Mouse (Mus musculus) embryonic facial prominence, embryonic 11.5 days (tissue): ENCODE measurements at regions not wholly inside any gene's neighbourhood (a gene's known extent, or its start where the extent isn't known, plus 50 kb on each side); places are given as distances from the start of the nearest gene placed in this dataset.

ENCODE experiments used
- ATAC-seq: fragments of 200-750 bp; cut with Nextera tagmentation; replicated peaks from 2 replicates; pipeline ENCODE4 v1.8.0; 2017; ENCODE audit warnings: low read depth; ENCODE audit not compliant: insufficient number of reproducible peaks, low FRiP score, low TSS enrichment
- DNase-seq: peaks from one replicate; pipeline ENCODE4 v3.0.0-alpha.2; 2015; ENCODE audit warnings: low spot score
- H3K27ac ChIP-seq: fragments of 300-500 bp; sonication (generic); replicated peaks from 2 replicates; pipeline ENCODE4 v1.5.1; 2014; ENCODE audit warnings: mild to moderate bottlenecking, low read depth, low read length, control low read depth
- H3K27me3 ChIP-seq: fragments of 300-500 bp; sonication (generic); 2 replicates; pipeline ENCODE4 v1.6.1; 2014; ENCODE audit warnings: mild to moderate bottlenecking, low read length, moderate library complexity, mixed read lengths; ENCODE audit not compliant: control insufficient read depth, insufficient read depth
- H3K36me3 ChIP-seq: fragments of 300-500 bp; sonication (generic); replicated peaks from 2 replicates; pipeline ENCODE4 v1.6.1; 2014; ENCODE audit warnings: low read depth, mild to moderate bottlenecking, low read length, moderate library complexity, mixed read lengths; ENCODE audit not compliant: control insufficient read depth, insufficient read depth
- H3K4me1 ChIP-seq: fragments of 300-500 bp; sonication (generic); 2 replicates; pipeline ENCODE4 v1.6.1; 2014; ENCODE audit warnings: low read length, mixed read lengths; ENCODE audit not compliant: control insufficient read depth, insufficient read depth
- H3K4me2 ChIP-seq: fragments of 300-500 bp; sonication (generic); 2 replicates; pipeline ENCODE4 v1.6.1; 2014; ENCODE audit warnings: low read depth, mild to moderate bottlenecking, control low read depth, low read length, moderate library complexity
- H3K4me3 ChIP-seq: fragments of 300-500 bp; sonication (generic); 2 replicates; pipeline ENCODE4 v1.5.1; 2014; ENCODE audit warnings: low read depth, low read length, control low read depth
- H3K9ac ChIP-seq: fragments of 300-500 bp; sonication (generic); replicated peaks from 2 replicates; pipeline ENCODE4 v1.6.1; 2014; ENCODE audit warnings: mild to moderate bottlenecking, control low read depth, low read length
- H3K9me3 ChIP-seq: fragments of 300-500 bp; sonication (generic); replicated peaks from 2 replicates; pipeline ENCODE4 v1.6.1; 2016; ENCODE audit warnings: mild to moderate bottlenecking, low read length, inconsistent platforms, mixed read lengths; ENCODE audit not compliant: control insufficient read depth
- WGBS: fragments of 180-500 bp; shearing (Covaris S2); extraction: QIAGEN DNeasy Blood & Tissue Kit; methylation state at CpG from one replicate; pipeline ENCODE4 v1.1.7; 2014; 5-methylcytosine and 5-hydroxymethylcytosine counted together

- peak; percentile 6 for DNase-seq
- Histone ChIP-seq H3K27me3 (no peaks in the 10 kb centered on the region), H3K27ac (no peak overlapping the region), H3K4me1 (no peaks in the 10 kb centered on the region), H3K4me2 (no peak overlapping the region), H3K36me3 (no peaks in the 10 kb centered on the region), H3K9me3 (no peaks in the 10 kb centered on the region), H3K4me3 (no peak overlapping the region), H3K9ac (no peak overlapping the region)
- WGBS: 15% methylated on average over 3 of the region's 3 CpGs
- peak; percentile 73; the same call in 1 of the 2 replicates for ATAC-seq
These were observed 1002.1 kb upstream of the Pou3f2 start for GRCm38 (mm10) chr4:23490224-23490623.

- DNase-seq (peak; percentile 14), ATAC-seq (peak; percentile 84; the same call in 1 of the 2 replicates)
- Histone ChIP-seq H3K4me3 (no peak overlapping the region), H3K9me3 (no peaks in the 10 kb centered on the region), H3K27ac (no peak overlapping the region), H3K9ac (no peak overlapping the region), H3K36me3 (no peaks in the 10 kb centered on the region), H3K4me2 (no peak overlapping the region), H3K27me3 (no peaks in the 10 kb centered on the region), H3K4me1 (no peaks in the 10 kb centered on the region)
- 20% methylated on average over 2 of the region's 2 CpGs for WGBS
These were observed 1003.1 kb upstream of the Pou3f2 start for GRCm38 (mm10) chr4:23491255-23491654.

GRCm38 (mm10) chr4:23498710-23499109 lies 997.5 kb upstream of the Mms22l start:
- Histone ChIP-seq H3K36me3 (no peaks in the 10 kb centered on the region), H3K27ac (no peak overlapping the region), H3K4me3 (no peak overlapping the region), H3K27me3 (no peaks in the 10 kb centered on the region), H3K4me2 (no peak overlapping the region), H3K4me1 (no peaks in the 10 kb centered on the region), H3K9ac (no peak overlapping the region), H3K9me3 (no peaks in the 10 kb centered on the region)
- 88% methylated on average over 2 of the region's 2 CpGs for WGBS
- ATAC-seq (no peak), DNase-seq (no peak)

- Histone ChIP-seq H3K9me3 (no peaks in the 10 kb centered on the region), H3K36me3 (no peaks in the 10 kb centered on the region), H3K27me3 (no peaks in the 10 kb centered on the region), H3K27ac (no peak overlapping the region), H3K4me3 (no peak overlapping the region), H3K4me2 (no peak overlapping the region), H3K9ac (no peak overlapping the region), H3K4me1 (no peaks in the 10 kb centered on the region)
- ATAC-seq (no peak), DNase-seq (no peak)
- WGBS: 79% methylated on average over 6 of the region's 6 CpGs
These were observed 991.4 kb upstream of the Mms22l start for GRCm38 (mm10) chr4:23504770-23505420.

GRCm38 (mm10) chr4:23510873-23511272 lies 985.4 kb upstream of the Mms22l start:
- Histone ChIP-seq H3K4me2 (no peak overlapping the region), H3K4me3 (no peak overlapping the region), H3K4me1 (no peaks in the 10 kb centered on the region), H3K27ac (no peak overlapping the region), H3K9me3 (no peaks in the 10 kb centered on the region), H3K36me3 (no peaks in the 10 kb centered on the region), H3K27me3 (no peaks in the 10 kb centered on the region), H3K9ac (no peak overlapping the region)
- ATAC-seq: no peak
- WGBS: 49% methylated on average over 4 of the region's 4 CpGs
- DNase-seq: no peak

GRCm38 (mm10) chr4:23512014-23512413 lies 984.2 kb upstream of the Mms22l start:
- no peak for ATAC-seq
- no peaks in the 10 kb centered on the region for H3K36me3 ChIP-seq
- no peaks in the 10 kb centered on the region for H3K9me3 ChIP-seq
- no peaks in the 10 kb centered on the region for H3K27me3 ChIP-seq
- 43% methylated on average over 4 of the region's 4 CpGs for WGBS
- H3K9ac ChIP-seq: no peak overlapping the region
- H3K4me3 ChIP-seq: no peak overlapping the region
- H3K27ac ChIP-seq: no peak overlapping the region
- no peak for DNase-seq
- no peak overlapping the region for H3K4me2 ChIP-seq
- H3K4me1 ChIP-seq: no peaks in the 10 kb centered on the region

- Histone ChIP-seq H3K4me2 (no peak overlapping the region), H3K27ac (no peak overlapping the region), H3K27me3 (no peaks in the 10 kb centered on the region), H3K4me1 (no peaks in the 10 kb centered on the region), H3K4me3 (no peak overlapping the region), H3K9me3 (no peaks in the 10 kb centered on the region), H3K9ac (no peak overlapping the region), H3K36me3 (no peaks in the 10 kb centered on the region)
- DNase-seq (no peak), ATAC-seq (no peak)
- 30% methylated on average over 9 of the region's 9 CpGs for WGBS
These were observed 982.3 kb upstream of the Mms22l start for GRCm38 (mm10) chr4:23513939-23514338.
